Mouse (Mus musculus) CD4-positive naive resting alpha-beta T cell, adult 76 days (primary cell): ENCODE data around the gene Plac9a. TPM values are rescaled to one million over a fixed set of nuclear protein-coding genes. Genes with fewer than 3 reads are reported as not detected.

ENCODE experiments used
- total RNA-seq: library from RNA; stranded (reverse); gene quantifications from one replicate; pipeline ENCODE4 v1.2.4, GENCODE M21; 2023

Gene Plac9a
- total RNA-seq, result not detected

GRCm38 (mm10) chr14:25903000-25903399 is at the start of gene Plac9a:
Plac9a (minus strand) TSS chr14:25903100.

GRCm38 (mm10) chr14:25938004-25938403 is 35.1 kb upstream of the Plac9a start, which contains the start of gene Cphx1:
Cphx1 (plus strand) TSS chr14:25938304.

GRCm38 (mm10) chr14:25927562-25927881 is 24.6 kb upstream of the Plac9a start, which contains the start of gene Tmem254a:
Tmem254a (minus strand) TSS chr14:25927672.

GRCm38 (mm10) chr14:25841991-25842687 is 60.8 kb downstream of the Plac9a start, which contains the start of gene Anxa11:
Anxa11 (plus strand) TSS chr14:25842156.

Other genes starting within 250 kb of the Plac9a start
- gene Ppif, start 208.9 kb downstream of the Plac9a start, total RNA-seq, result 31.0 TPM
- gene Zcchc24, start 134.1 kb downstream of the Plac9a start, total RNA-seq, result 4.1 TPM
- 76.8 TPM for gene Anxa11, start 60.9 kb downstream of the Plac9a start, total RNA-seq
- gene Tmem254a, start 24.6 kb upstream of the Plac9a start, total RNA-seq, result 7.0 TPM
- gene Cphx1, start 35.2 kb upstream of the Plac9a start, total RNA-seq, result not detected
- 0.50 TPM for gene Duxbl1, start 75.5 kb upstream of the Plac9a start, total RNA-seq
- not detected for gene Gm9780, start 139.6 kb upstream of the Plac9a start, total RNA-seq
- 21.1 TPM for gene Tmem254c, start 164.3 kb upstream of the Plac9a start, total RNA-seq
- not detected for gene Cphx2, start 178.4 kb upstream of the Plac9a start, total RNA-seq
- not detected for gene Cphx3, start 179.2 kb upstream of the Plac9a start, total RNA-seq
- gene Duxbl2, start 215.2 kb upstream of the Plac9a start, total RNA-seq, result not detected